Mouse (Mus musculus) ovary, adult 18-20 months (tissue): ENCODE results near the gene Pdzd7.

ENCODE experiments used
- DNase-seq: peaks from one replicate; pipeline ENCODE4 v3.0.0; 2022; ENCODE audit warnings: low spot score, mixed read lengths

Pdzd7 gene

DNA sequence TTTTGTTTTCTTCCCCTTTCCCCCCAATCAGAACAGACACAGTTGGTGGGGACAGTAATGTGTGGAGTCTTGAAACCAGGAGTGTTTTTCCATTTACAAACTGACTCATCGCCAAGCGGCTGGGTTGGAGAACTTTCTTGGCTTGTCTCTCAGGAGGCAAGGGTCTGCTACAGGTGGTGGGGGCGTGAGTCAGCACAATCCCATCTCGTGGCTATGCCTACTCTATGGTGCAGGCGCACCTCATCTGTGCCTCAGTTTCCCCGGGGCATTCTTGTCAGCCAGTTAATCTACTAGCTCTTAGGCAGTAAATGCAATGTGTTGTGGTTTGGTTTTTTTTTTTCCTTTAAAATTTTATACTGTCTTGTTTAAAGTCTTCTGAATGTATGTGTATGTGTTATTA, 62.2 kb downstream of the Pdzd7 start:
- no peak for DNase-seq

DNA sequence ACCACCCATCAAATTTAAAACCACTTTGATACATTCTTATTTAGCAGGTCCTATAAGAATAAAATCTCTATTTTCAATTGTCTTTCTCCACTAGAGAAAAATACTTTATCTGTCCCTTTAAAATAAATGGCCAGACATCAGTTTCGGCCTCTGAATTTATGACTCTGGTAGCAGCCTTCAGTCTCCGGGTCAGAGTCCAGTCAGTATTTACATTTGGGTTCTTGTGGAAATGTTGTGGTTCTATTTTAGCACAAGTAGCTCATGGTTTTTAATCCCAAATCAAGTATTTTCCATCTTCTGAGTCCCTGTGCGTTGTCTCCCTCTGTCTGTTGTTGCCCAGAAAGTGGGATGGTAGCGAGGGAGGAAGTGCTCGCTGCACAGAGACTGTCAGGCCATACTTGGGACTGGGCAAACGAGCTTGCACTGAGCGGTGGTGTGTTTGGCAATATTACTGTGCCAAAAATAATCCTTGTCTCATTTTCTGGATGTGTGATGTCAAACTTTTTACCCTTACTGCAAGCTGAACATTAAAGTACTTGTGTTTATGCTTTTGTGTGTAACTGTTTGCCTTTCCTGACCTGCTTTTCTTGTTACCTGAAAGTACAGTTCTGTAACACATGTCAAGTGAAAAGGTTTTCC, 62.9 kb downstream of the Pdzd7 start:
- no peak for DNase-seq

DNA sequence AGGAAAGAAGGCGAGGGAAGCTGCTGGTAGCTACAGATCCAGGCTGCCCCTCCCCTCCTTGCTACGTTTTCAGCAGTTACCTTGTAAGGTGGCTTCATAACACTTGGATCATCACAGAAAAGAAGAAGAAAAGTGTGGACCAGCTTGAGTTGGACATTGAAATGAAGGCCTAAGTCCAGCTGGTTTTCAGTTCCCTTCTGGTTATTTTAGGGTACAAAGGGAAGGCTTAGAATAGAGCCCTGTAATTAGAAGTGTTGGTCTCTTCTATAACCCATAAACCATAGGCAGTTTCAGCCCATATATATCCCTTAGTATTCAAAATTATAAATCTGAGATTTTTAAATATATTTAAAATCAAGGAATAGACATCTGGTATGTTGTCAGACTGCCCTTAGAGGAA, 64.7 kb downstream of the Pdzd7 start:
- DNase-seq: no peak

DNA sequence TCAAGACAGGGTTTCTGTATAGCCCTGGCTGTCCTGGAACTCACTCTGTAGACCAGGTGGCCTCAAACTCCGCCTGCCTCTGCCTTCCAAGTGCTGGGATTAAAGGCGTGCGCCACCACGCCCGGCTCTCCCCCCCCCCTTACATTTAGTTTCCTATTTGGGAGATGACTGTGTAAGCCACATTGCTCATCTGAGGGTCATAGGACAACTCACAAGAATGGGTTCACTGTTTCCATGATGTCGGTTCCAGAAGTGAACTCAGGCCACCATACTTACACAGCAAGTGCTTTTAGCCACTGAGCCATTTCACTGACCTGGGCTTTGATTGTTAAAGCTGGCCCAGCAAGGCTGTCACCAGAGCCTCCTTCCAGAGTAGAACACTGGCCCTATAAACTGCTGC, 68.4 kb downstream of the Pdzd7 start:
- DNase-seq: no peak
